Mouse (Mus musculus): Measurements from ENCODE around the gene Gm21760.
"Not testable (repeated sequence)": the region's sequence is repeated elsewhere in the genome, so short reads cannot be mapped to it uniquely, and the experiment has no call there.

Gene Gm21760

GRCm38 (mm10) chrY:80133479-80133878 is at the start of gene Gm21760:
Gene Gm21760 (plus strand): TSS chrY:80133779.
- DNase-seq (ENCODE audit: low spot score): not testable (repeated sequence)
